Mouse (Mus musculus): ENCODE data around the gene Arhgap33. TPM values are rescaled to one million over a fixed set of nuclear protein-coding genes. Genes with fewer than 3 reads are reported as not detected.
A peak's percentile ranks its signal among the peaks of the same experiment; 100 is the strongest.
"Not testable (repeated sequence)": the region's sequence is repeated elsewhere in the genome, so short reads cannot be mapped to it uniquely, and the experiment has no call there.

Arhgap33 gene
- total RNA-seq, 2 experiments from 2014 or later, result 19.3 to 22.9 TPM

DNA sequence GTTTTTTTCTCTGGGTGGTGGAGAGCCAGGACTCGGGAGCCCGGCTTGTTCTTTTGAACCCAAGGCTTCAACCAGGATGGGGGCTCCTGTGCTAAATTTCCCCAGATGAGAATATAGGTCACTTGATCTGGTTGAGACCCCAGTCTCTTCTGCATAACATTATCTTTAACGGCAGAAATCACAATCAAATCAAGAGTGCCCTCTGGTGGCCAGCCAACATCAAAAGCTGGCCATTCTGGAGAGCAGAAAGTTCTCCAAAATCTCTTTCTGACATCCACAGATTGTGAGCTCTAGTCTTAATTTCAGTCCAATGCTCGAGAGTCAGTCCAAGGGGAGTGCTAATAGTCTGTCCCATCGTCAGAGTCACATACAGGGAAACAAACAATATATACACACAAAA lies 33.7 kb downstream of the Arhgap33 start:
- DNase-seq (ENCODE audit: low spot score in 2 of 2), result not testable (repeated sequence)

DNA sequence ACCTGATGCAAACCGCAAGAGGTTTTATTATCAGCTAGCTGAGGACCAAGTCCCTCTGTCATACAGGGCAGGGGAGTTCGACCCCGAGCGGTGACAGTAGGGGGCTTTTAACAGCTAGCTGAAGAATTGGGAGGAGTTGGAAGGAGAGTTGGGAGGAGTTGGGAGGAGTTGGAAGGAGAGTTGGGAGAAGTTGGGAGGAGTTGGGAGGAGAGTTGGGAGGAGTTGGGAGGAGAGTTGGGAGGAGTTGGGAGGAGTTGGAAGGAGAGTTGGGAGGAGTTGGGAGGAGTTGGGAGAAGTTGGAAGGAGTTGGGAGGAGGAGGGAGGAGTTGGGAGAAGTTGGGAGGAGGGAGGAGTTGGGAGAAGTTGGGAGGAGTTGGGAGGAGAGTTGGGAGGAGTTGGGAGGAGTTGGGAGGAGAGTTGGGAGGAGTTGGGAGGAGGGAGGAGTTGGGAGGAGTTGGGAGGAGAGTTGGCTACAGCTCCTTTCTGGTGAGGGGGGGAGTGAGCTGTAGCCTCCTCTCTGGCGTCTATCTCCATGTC lies 39.3 kb downstream of the Arhgap33 start:
- not testable (repeated sequence) for DNase-seq (ENCODE audit: low spot score in 2 of 2)

DNA sequence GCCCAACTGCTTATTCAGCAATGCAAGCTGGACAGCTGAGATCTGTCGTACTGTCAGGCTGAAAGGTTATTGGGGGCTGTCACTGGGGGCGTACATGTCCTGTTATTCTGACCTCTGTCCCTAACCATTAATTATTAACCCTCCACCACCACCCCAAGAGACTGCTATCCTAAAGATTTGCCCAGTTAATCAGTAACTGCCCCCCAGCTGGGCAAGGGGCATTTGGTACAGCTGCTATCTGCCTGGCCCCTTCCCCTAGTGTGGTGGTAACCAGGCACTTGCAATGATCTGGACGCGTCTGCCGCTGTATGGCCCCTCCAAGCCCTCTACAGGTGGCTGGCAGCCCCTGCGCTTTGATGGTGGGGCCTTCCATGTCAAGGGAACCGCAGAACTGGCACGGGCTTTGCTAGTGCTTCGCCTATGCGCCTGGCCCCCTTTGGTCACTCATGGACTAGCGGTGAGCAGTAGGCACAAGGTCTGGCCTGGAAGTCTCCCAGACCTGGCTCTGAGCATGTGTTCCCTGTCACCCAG lies 41.4 kb downstream of the Arhgap33 start, which contains the start of gene Prodh2:
Gene Prodh2 (plus strand): TSS at position 222 of the 531 bp plus-strand sequence.
- no peak for DNase-seq (ENCODE audit: low spot score in 2 of 2)

DNA sequence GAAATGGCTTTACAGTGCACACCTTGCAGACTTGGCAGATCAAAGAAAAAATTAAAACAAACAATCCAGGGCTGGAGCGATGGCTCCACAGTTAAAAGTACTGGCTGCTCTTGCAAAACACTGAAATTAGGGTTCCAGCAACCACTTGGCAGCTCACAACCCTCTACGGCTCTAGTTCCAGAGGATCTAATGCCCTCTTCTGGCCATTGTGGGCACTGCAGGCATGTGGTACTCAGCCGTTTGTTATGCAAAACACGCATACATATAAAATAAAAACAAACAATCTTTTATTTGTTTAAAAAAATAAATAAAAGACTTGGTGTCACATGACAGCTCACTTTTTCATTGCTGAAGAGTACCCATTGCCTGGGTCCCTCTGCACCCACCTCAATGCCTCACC lies 42.1 kb downstream of the Arhgap33 start:
- DNase-seq (ENCODE audit: low spot score in 2 of 2), result peak; percentile 47 to 57

DNA sequence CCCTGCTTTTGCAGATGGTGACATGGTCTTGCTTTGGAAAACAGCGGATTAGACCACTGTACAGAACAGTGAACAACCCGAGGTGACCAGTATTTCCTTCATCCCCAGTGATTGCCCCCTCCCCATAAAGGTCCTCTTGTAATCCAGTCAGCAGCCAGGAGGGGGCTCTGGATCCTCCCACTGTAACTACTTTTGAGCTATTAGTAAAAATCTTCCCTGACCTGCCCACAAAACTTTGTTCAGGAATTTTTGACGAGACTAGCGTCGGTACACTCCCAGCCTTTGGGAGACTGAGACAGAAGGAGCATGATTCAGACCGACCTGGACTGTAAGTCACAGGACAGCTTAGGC lies 43.9 kb downstream of the Arhgap33 start:
- no peak for DNase-seq (ENCODE audit: low spot score in 2 of 2)

DNA sequence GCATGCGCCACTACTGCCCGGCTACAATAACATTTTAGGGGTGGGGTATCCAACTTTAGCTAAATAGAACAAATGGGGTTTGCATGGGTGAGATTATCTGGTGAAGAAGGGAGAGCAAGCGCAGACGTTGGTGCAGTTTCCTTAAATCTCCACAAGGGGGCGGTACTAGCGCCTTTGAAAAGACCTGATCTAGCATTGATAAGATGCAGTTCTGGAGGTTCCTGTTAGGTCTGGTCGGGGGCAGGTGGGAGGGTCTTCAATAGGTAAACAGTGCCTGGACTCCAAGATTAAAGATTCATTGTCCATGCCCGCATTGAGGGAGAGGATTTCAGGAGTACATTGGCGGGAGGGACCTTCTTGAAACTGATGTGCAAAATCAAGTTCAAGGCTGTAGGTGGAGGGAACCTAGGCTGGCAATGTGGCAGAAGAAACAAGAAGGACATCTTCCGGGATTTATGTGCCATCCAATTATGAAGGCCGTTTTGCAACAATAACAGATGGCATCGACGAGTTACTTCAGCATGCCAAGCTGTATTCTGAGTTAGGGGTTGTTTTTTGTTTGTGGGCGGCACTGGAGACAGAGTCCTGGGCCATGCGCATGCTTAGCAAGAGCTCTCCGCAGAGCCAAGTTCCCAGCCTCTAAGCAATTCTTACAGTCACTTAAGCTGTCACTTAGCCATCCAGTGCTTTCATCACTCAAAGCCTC lies 44.5 kb downstream of the Arhgap33 start:
- no peak for DNase-seq (ENCODE audit: low spot score in 2 of 2)

DNA sequence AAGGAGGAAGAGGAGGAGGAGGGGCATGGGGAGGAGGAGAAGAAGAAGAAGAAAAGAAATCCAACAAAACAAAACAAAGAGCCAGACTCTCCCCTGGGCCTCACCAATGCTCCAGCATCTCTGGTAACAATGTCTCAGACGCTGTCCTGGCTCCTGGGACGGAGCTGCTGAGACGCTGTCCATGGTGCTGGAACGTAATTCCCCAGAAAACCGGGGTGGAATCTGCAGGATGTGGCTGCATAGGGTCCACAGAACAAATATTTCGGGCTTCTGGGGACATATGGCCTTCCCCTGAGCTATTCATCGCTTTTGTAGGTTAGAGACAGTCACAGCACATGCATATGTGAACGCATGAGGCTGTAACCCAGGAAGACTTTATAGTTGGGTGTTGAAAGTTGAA lies 50.6 kb downstream of the Arhgap33 start:
- no peak for DNase-seq (ENCODE audit: low spot score in 2 of 2)

DNA sequence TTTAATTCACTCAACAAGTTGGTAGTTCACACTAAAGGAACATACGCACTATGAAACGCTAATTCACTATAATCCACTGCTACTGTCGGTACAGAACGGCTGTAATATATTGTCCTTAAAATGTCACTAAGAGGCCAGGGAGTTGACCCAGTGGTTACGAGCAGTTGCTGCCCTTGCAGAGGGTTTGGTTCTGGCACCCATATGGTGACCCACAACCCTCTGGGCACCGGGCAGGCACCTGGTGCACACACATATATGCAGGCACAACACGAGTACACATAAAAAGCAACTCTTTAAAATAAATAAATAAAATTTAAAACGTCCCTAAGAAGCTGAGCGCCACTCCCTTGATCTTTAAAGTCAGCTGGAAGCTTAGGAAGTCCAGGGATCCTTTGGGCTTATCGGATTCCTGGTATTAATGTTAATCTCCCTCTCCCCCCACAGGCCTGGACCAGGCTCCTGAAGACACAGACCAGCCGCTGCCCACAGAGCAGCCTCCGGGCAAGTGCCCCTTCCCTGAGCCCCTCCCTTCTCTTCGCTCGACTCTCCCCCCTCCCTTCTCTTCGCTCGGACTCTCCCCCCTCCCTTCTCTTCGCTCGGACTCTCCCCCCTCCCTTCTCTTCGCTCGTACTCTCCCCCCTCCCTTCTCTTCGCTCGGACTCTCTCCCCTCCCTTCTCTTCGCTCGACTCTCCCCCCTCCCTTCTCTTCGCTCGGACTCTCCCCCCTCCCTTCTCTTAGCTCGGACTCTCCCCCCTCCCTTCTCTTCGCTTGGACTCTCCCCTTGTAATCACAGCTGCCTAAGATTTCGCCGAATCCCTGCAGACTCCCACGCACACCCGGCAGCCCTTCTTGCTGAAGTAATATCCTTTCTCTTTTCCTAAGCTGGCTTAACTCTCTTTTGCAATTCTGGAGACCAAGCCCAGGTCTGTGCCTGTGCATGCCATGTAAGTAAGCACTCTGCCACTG lies 57.2 kb downstream of the Arhgap33 start:
- DNase-seq (ENCODE audit: low spot score in 2 of 2), result no peak

DNA sequence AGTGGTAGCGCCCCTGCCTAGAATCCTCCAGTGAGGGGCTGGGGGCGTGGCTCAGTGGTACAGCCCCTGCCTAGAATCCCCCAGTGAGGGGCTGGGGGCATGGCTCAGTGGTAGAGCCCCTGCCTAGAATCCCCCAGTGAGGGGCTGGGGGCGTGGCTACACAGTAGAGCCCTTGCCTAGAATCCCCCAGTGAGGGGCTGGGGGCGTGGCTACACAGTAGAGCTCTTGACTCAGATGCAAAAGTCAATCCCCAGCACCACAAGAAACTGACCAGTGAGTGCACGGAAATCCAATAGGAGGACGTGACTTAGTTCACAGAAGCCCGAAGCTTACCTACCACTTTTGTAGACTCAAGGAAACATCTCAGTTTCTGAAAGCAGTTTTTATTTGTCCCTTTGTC lies 58.7 kb downstream of the Arhgap33 start:
- DNase-seq (ENCODE audit: low spot score in 2 of 2), result not testable (repeated sequence)

DNA sequence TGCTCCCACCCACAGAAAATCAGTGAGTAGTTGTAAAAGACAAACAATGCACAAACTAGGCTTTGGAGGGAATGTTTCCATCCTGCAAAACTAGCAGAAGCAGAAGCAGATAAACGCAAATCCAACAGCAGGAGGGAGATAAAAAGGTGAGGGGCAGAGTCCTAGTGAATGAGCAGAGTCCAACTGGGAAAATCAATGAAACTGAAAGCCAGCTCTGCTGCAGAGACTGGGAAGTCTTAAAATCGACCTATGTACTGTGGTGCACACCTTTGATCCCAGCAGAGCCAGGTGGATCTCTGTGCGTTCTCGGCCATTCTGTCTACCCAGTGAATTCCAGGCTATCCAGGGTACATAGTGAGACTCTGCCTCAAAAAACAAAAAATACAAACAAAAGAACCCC lies 59.9 kb downstream of the Arhgap33 start:
- DNase-seq (ENCODE audit: low spot score in 2 of 2), result no peak

DNA sequence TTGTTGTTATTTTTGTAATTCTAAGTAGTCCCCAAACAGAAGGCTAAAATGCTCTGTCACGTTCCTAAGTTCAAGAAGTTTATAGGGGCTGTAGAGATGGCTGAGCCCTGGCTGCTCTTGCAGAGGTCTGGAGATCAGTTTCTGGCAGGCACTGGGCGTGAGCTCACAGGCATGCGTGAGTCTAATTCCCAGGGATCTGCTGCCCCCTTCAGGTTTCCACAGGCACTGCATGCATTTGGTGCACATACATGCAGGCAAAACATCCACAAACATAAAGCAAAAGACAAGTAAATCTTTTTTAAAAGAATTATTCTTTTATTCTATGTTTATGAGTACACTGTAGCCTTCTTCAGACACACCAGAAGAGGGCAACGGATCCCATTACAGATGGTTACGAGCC lies 62.4 kb downstream of the Arhgap33 start:
- no peak for DNase-seq (ENCODE audit: low spot score in 2 of 2)

Small RNA genes within 50 kb of the gene (microRNA-seq; reads per million reads assigned to microRNA genes)
- 2.1 reads per million for gene Gm38670

Other genes with a start within 250 kb of the Arhgap33 start
- gene Clip3, start 243.3 kb downstream of the Arhgap33 start, total RNA-seq (2021), result 10 to 100 TPM; 50.8 to 59.8 TPM
- gene Alkbh6, start 226.3 kb downstream of the Arhgap33 start, total RNA-seq (2021), result 10 to 100 TPM; 58.1 to 59.4 TPM
- gene Syne4, start 220.3 kb downstream of the Arhgap33 start, total RNA-seq (2021), result 10 to 100 TPM; 40.1 to 60.6 TPM
- gene E130208F15Rik, start 213.3 kb downstream of the Arhgap33 start, total RNA-seq (2021), result 1 to 10 TPM; 1.4 to 1.7 TPM
- gene Sdhaf1, start 211.2 kb downstream of the Arhgap33 start, total RNA-seq (2021), result 10 to 100 TPM; 12.4 to 15.0 TPM
- 10 to 100 TPM; 18.7 to 19.5 TPM for gene Lrfn3, start 172.3 kb downstream of the Arhgap33 start, total RNA-seq (2021)
- gene Tyrobp, start 121.3 kb downstream of the Arhgap33 start, total RNA-seq (2021), result 10 to 100 TPM; 26.6 to 40.2 TPM
- 1 to 10 TPM; 1.6 to 2.2 TPM for gene Hcst, start 115.2 kb downstream of the Arhgap33 start, total RNA-seq (2021)
- 1 to 10 TPM; 2.1 to 2.3 TPM for gene Nfkbid, start 113.3 kb downstream of the Arhgap33 start, total RNA-seq (2021)
- gene Aplp1, start 89.5 kb downstream of the Arhgap33 start, total RNA-seq (2021), result 10 to 100 TPM; 49.5 to 59.1 TPM
- gene Kirrel2, start 77.4 kb downstream of the Arhgap33 start, total RNA-seq (2021), result 1 to 10 TPM in 1 of 2 experiments, under 1 TPM in 1; 0.14 to 1.3 TPM
- gene Nphs1, start 76.7 kb downstream of the Arhgap33 start, total RNA-seq (2021), result 1 to 10 TPM in 1 of 2 experiments, under 1 TPM in 1; 0.08 to 7.1 TPM
- gene Prodh2, start 41.4 kb downstream of the Arhgap33 start, total RNA-seq (2021), result 10 to 100 TPM; 11.6 to 24.9 TPM
- 10 to 100 TPM; 36.3 to 45.7 TPM for gene Hspb6, start 17.1 kb upstream of the Arhgap33 start, total RNA-seq (2021)
- 10 to 100 TPM; 12.9 to 16.3 TPM for gene Proser3, start 17.2 kb upstream of the Arhgap33 start, total RNA-seq (2021)
- gene Lin37, start 24.8 kb upstream of the Arhgap33 start, total RNA-seq (2021), result 10 to 100 TPM; 67.7 to 78.0 TPM
- gene U2af1l4, start 28.2 kb upstream of the Arhgap33 start, total RNA-seq (2021), result 10 to 100 TPM; 70.4 to 75.2 TPM
- gene Gm49396, start 28.3 kb upstream of the Arhgap33 start, total RNA-seq (2021), result 1 to 10 TPM; 7.6 to 8.7 TPM
- gene Psenen, start 28.6 kb upstream of the Arhgap33 start, total RNA-seq (2021), result 100 to 1,000 TPM; 125 to 131 TPM
- 1 to 10 TPM; 4.5 to 5.2 TPM for gene Igflr1, start 30.4 kb upstream of the Arhgap33 start, total RNA-seq (2021)
- gene Kmt2b, start 53.7 kb upstream of the Arhgap33 start, total RNA-seq (2021), result 10 to 100 TPM; 71.4 to 84.4 TPM
- gene Zbtb32, start 63.8 kb upstream of the Arhgap33 start, total RNA-seq (2021), result under 1 TPM in 1 of 2 experiments, not detected in 1; 0.65 TPM
- gene Upk1a, start 77.8 kb upstream of the Arhgap33 start, total RNA-seq (2021), result 1 to 10 TPM in 1 of 2 experiments, under 1 TPM in 1; 0.93 to 1.2 TPM
- 100 to 1,000 TPM; 750 to 830 TPM for gene Cox6b1, start 91.1 kb upstream of the Arhgap33 start, total RNA-seq (2021)
- gene Etv2, start 100.8 kb upstream of the Arhgap33 start, total RNA-seq (2021), result not detected
- gene Rbm42, start 115.3 kb upstream of the Arhgap33 start, total RNA-seq (2021), result 10 to 100 TPM; 89.2 to 89.5 TPM
- 10 to 100 TPM; 20.8 to 22.9 TPM for gene Haus5, start 129.9 kb upstream of the Arhgap33 start, total RNA-seq (2021)
- gene Pmis2, start 136.5 kb upstream of the Arhgap33 start, total RNA-seq (2021), result not detected
- 1 to 10 TPM; 3.8 to 5.2 TPM for gene 2200002J24Rik, start 163.9 kb upstream of the Arhgap33 start, total RNA-seq (2021)
- gene Atp4a, start 177.1 kb upstream of the Arhgap33 start, total RNA-seq (2021), result 1 to 10 TPM; 2.8 to 3.6 TPM
- gene Tmem147, start 194.5 kb upstream of the Arhgap33 start, total RNA-seq (2021), result 100 to 1,000 TPM; 170 to 181 TPM
- gene Gapdhs, start 208.6 kb upstream of the Arhgap33 start, total RNA-seq (2021), result not detected
- 10 to 100 TPM; 32.1 to 36.8 TPM for gene Sbsn, start 216.4 kb upstream of the Arhgap33 start, total RNA-seq (2021)
- gene Dmkn, start 228.7 kb upstream of the Arhgap33 start, total RNA-seq (2021), result 1 to 10 TPM; 3.2 to 4.2 TPM